Mouse (Mus musculus): Measurements from ENCODE around the gene Sync.

GRCm38 (mm10) chr4:129296066-129296465 is 8.6 kb downstream of the Sync start:
- no peak for TF ChIP-seq CTCF (IDR thresholded peaks at IDR 0.05; ENCODE audit: low read depth)
- TF ChIP-seq EP300 (IDR thresholded peaks at IDR 0.05; ENCODE audit: low read depth) = no peak
